Mouse (Mus musculus) left cerebral cortex, postnatal 10 days (tissue): Measurements from ENCODE around the gene Polr3g. TPM values are rescaled to one million over a fixed set of nuclear protein-coding genes. Genes with fewer than 3 reads are reported as not detected.
"Not testable (repeated sequence)": the region's sequence is repeated elsewhere in the genome, so short reads cannot be mapped to it uniquely, and the experiment has no call there.

Experiments
- DNase-seq, 2 experiments: peaks; one replicate each; pipeline ENCODE4 v3.0.0; 2021 to 2022; ENCODE audit warnings: low spot score in 2 of 2, mixed read lengths in 1 of 2; ENCODE audit errors: extremely low spot score in 1 of 2
- intact Hi-C: fragments of 180-260 bp; cut with DNase I; formaldehyde crosslinking; loops from one replicate; pipeline ENCODE4 v1.15.1; 2025
- total RNA-seq, 2 experiments: library from RNA; stranded (reverse); gene quantifications; 2 replicates each; pipeline ENCODE4 v1.2.3; 2021

Polr3g gene
- total RNA-seq, 2 experiments from 2014 or later = 4.3 to 4.4 TPM

GRCm38 (mm10) chr13:81694446-81694845, 16.4 kb downstream of the Polr3g start:
- intact Hi-C loops = no loop called here

GRCm38 (mm10) chr13:81691606-81692005, 19.2 kb downstream of the Polr3g start:
- no peak for DNase-seq
- intact Hi-C loops = no loop called here

More at GRCm38 (mm10) chr13:81694446-81694845, 16.4 kb downstream of the Polr3g start:
- DNase-seq = no peak

DNA sequence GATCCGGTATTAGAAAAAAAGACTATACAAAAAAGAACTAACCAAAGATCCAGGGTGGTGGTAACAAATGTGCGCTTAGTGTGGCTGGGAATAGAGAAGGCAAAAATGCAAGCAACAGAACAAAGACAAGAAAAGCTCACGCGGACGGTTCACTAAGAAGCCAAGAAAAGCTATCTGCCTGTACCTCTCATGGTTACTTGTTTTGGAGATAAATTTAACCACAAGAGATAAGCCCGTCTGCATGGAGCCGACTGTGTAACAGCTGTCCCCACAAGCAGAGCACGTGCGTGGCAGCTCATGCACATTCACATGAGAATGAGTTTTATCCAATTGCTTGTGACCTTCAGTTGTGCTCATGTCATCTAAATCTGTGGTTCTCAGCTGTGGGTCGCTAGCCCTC, 20.3 kb downstream of the Polr3g start:
- intact Hi-C loops = no loop called here
- no peak for DNase-seq

DNA sequence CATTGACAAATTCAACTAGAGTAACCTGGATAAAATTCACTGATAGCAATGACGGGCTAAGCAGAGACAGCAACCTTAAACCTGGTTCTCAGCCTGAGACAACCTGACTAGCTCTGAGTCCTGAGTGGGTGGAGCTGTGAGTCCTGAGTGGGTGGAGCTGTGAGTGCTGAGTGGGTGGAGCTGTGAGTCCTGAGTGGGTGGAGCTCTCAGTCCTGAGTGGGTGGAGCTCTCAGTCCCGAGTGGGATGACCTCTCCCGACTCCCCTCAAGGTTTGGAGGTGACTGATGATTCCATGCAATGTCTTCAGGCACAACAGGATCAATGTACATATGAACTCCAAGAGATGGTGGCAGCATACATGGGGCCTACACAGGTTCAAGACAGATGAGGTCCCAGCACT, 21.2 kb downstream of the Polr3g start:
- DNase-seq = no peak
- intact Hi-C loops = no loop called here

- intact Hi-C loops = no loop called here
- no peak for DNase-seq
These were observed 25.9 kb downstream of the Polr3g start for GRCm38 (mm10) chr13:81684884-81685283.

- intact Hi-C loops = no loop called here
- DNase-seq = no peak
These were observed 26.6 kb downstream of the Polr3g start for GRCm38 (mm10) chr13:81684258-81684657.

GRCm38 (mm10) chr13:81683107-81683506, 27.7 kb downstream of the Polr3g start:
- no peak for DNase-seq
- intact Hi-C loops = no loop called here

- no peak for DNase-seq
- intact Hi-C loops = no loop called here
These were observed 35.5 kb downstream of the Polr3g start for GRCm38 (mm10) chr13:81675333-81675732.

DNA sequence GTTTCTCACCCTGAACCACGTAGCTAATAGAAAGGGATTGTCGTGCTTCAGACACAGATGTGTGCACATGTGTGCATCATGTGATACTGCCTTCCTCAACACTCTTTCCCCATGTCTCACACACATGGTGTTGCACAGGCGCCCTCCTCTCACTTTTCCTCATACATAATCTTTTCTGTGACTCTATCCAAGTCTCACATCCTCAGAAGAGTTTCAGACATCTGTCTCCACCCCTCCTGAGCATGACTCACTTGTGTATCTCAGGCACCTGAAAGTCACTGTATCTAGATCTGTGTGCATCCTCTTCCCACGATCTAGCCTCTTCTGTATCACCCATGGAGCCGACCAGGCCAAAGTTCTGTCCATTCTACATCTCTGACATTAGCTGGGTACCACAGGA, 43.1 kb downstream of the Polr3g start:
- intact Hi-C loops = no loop called here
- DNase-seq = no peak

DNA sequence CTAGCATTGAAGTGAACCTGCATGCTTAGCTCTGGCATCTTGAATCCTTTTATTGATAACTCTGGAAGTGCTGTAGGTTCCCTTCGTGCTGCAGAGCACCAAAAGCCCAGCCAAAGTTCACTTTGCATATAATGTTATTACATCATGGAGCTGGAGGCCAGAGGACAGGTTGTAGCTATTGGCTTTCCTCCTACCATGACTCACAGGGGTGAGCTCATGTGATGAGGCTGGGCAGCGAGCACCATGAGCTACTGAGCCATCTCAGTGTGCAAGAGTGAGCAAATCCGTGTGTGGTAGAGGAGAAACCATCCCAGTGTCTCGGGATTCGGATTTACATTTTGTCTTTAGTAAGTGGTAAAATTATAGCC, 46.5 kb downstream of the Polr3g start:
- no peak for DNase-seq
- intact Hi-C loops = no loop called here

GRCm38 (mm10) chr13:81663566-81664330, 47.1 kb downstream of the Polr3g start:
- intact Hi-C loops = no loop called here
- DNase-seq = no peak

DNA sequence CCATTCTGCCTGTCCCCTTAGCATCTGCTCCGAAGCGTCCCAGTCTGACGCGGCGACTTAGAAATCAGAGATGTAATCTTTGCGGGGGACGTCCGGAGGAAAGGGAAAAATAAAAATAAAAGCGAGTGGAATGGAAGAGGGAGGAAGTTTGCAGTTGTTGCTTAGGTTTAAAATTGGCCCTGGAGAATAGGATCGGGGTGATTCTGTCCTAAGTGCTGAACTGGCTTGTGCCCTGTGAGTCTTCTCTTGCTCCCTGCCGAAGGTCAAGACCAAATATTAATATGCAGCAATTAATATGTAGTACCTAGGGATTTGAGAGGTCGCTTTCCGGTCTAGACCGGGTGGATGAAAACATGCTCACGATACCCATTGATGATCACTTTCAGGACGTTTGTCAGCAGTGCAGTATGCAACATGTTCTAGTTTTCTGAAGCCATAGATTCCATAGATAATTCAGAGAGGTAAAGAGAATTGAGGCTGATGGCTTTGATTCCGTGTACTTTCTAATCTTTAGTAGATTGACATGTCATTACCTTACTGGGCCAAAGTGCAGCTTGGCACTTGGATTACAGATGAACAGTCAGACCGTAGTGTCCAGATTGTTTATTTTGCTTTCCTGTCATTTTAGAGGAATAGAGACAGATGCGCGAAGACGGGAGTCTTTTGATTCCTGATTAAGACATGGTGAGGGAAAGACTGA, 52.6 kb downstream of the Polr3g start:
- no peak for DNase-seq
- intact Hi-C loops = no loop called here

DNA sequence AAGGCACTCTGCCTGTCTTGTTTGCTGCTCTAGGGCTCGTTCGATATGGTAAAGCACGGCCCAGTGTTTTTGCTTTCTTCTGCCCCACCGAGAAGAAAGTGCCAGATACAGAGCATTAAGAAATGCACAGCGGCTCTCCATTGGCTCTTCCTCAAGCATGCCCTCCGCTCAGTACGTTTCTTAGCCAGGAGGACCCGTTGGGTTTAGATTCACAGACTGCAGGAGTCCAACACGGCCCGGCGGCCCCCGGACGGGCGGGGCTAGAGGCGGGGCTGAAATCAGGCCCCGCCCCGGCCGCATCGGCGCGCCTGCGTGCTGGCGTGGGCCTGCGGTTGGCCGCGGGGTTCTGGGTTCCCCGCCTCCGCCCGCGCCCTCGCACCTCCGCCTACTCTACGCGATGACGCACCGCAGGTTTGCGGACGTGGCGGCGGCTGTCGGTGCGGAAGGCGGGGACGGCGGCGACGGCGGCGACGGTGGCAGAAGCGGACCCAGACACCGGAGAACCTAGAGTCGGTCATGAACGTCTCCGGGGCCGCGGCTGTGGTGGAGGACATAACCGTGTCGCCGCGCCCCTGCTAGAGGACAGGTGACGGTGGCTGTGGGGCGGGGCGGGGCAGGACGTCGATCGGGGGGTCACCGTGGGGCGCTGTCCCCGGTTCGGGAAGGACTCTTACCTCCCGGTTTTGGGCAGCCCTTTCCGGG, 53.3 kb downstream of the Polr3g start, which contains the start of gene Lysmd3:
Lysmd3 (plus strand) TSS at position 313 of the 702 bp plus-strand sequence.
- DNase-seq = peak; percentile 86 to 96
- intact Hi-C loops = no loop called here

DNA sequence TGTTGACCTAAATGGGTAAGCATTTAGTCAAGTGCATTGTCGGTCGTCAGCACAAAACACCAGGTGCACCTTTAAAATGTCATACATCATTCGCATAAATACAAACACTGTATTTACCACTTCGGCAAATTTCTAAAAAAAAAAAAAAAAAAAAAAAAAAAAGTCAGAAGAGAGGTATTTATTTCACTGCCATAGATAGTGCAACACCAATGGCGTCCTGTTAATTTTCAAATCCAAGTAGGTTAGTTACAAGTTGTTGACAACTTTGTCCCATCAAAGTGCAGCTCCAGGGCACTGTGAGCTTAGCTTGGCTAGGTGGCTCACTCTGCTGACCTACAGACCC, 53.8 kb downstream of the Polr3g start:
- intact Hi-C loops = no loop called here

GRCm38 (mm10) chr13:81656091-81656850, 54.5 kb downstream of the Polr3g start:
- DNase-seq = peak in 1 of 2 experiments; percentile 28
- intact Hi-C loops = no loop called here

More for the DNA sequence above, 53.8 kb downstream of the Polr3g start:
- no peak for DNase-seq

DNA sequence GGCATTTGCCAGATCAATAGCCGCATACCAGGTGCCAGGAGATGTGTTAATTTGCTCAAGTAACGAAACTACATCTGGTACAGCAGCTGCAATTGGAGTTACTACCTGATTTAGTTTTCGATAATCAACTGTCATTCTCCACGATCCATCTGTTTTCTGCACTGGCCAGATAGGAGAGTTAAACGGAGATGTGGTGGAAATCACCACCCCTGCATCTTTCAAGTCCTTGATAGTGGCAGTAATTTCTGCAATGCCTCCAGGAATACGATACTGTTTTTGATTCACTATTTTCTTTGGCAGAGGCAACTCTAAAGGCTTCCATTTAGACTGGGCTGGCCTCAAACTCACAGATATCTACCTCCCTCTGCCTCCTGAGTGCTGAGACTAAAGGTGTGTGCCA, 60.4 kb downstream of the Polr3g start:
- DNase-seq, intact Hi-C loops: not testable (repeated sequence)

DNA sequence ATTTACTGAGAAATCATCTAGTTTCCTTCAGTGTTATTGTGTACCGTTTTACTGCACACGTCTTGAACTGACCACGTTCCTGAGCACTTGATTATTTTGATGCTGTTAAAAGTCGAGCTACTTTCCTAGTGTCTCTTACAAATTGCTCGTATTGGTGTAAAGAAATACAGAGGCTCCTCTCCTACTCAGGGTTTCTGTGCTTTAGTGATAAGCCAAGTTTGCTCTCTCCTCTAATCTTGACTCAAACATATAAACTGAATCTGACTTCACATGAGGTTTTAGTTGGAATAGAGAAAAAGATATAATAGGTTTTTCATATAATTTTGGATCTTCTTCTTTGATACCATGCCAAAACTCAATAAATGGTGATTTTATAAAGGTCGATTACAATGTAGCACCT, 64.5 kb downstream of the Polr3g start:
- intact Hi-C loops = no loop called here

DNA sequence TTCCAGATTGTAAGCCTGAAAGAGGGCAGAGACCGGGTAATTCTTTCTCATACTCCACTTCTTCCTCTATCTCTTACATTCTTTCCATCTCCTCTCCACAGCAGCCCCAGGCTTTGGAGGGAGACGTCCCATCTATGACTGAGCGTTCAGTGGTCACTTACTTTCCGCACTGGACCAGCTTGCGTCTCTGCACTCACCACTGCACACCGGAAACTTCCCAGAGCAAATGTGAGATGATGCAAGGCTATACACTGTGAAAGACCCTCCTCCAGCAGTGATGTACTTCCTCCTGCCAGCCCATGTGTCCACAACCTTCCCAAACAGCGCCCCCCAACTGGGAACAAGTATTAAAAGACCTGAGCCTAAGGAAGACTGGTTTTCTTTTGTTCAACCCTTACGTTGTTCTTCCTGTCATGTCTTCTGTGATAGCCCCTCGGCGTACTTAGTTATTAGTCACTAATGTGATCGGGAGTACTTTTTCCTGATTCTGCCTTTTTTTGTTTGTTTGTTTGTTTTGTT, 66.7 kb downstream of the Polr3g start:
- DNase-seq = no peak
- intact Hi-C loops = loop anchor here (5.0 kb wide), 2 partner anchors 118 to 202 kb away; no protein-coding TSS in a partner anchor

More for the DNA sequence above, 64.5 kb downstream of the Polr3g start:
- DNase-seq = no peak
